Mouse (Mus musculus) forebrain, embryonic 11.5 days (tissue): ENCODE data around the gene Tmbim1. TPM values are rescaled to one million over a fixed set of nuclear protein-coding genes. Genes with fewer than 3 reads are reported as not detected.
"Not testable (repeated sequence)": the region's sequence is repeated elsewhere in the genome, so short reads cannot be mapped to it uniquely, and the experiment has no call there.

ENCODE experiments used
- ATAC-seq: fragments of 200-750 bp; cut with Nextera tagmentation; replicated peaks from 2 replicates; pipeline ENCODE4 v1.8.0; 2017; ENCODE audit warnings: moderate TSS enrichment; ENCODE audit not compliant: low FRiP score
- DNase-seq: peaks from one replicate; pipeline ENCODE4 v3.0.0-alpha.2; 2017; ENCODE audit warnings: low spot score
- H3K27ac ChIP-seq: fragments of 300-500 bp; sonication (generic); 2 replicates; pipeline ENCODE4 v1.5.1; 2014; ENCODE audit warnings: low read depth, low read length
- H3K27me3 ChIP-seq: fragments of 300-500 bp; sonication (generic); 2 replicates; pipeline ENCODE4 v1.6.1; 2014; ENCODE audit warnings: mild to moderate bottlenecking, low read length, mixed read lengths; ENCODE audit not compliant: control insufficient read depth, insufficient read depth
- H3K36me3 ChIP-seq: fragments of 300-500 bp; sonication (generic); 2 replicates; pipeline ENCODE4 v1.6.1; 2014; ENCODE audit warnings: mild to moderate bottlenecking, low read length, moderate library complexity, mixed read lengths; ENCODE audit not compliant: control insufficient read depth, insufficient read depth
- H3K4me1 ChIP-seq: fragments of 300-500 bp; sonication (generic); replicated peaks from 2 replicates; pipeline ENCODE4 v1.6.1; 2014; ENCODE audit warnings: low read length, mixed read lengths; ENCODE audit not compliant: control insufficient read depth, insufficient read depth
- H3K4me2 ChIP-seq: fragments of 300-500 bp; sonication (generic); 2 replicates; pipeline ENCODE4 v1.6.1; 2014; ENCODE audit warnings: low read depth, mild to moderate bottlenecking, low read length, moderate library complexity, mixed read lengths; ENCODE audit not compliant: severe bottlenecking
- H3K4me3 ChIP-seq: fragments of 300-500 bp; sonication (generic); 2 replicates; pipeline ENCODE4 v1.5.1; 2014; ENCODE audit warnings: low read depth, low read length
- H3K9ac ChIP-seq: fragments of 300-500 bp; sonication (generic); 2 replicates; pipeline ENCODE4 v1.6.1; 2014; ENCODE audit warnings: low read length
- H3K9me3 ChIP-seq: fragments of 300-500 bp; sonication (generic); 2 replicates; pipeline ENCODE4 v1.6.1; 2016; ENCODE audit warnings: low read length, mixed read lengths; ENCODE audit not compliant: control insufficient read depth
- WGBS: fragments of 180-500 bp; shearing (Covaris S2); extraction: QIAGEN DNeasy Blood & Tissue Kit; methylation state at CpG from one replicate; pipeline ENCODE4 v1.1.7; 2014; 5-methylcytosine and 5-hydroxymethylcytosine counted together
- polyA plus RNA-seq: library from polyadenylated mRNA; unstranded; fragments of >200 nt; fragmentation: Nextera tagmentation; extraction: Ambion mirVana; gene quantifications from 2 replicates; pipeline ENCODE4 v1.2.1, GENCODE M21; 2014

Tmbim1 gene
- polyA plus RNA-seq, 1 experiment from 2014 or later = 6.9 TPM

GRCm38 (mm10) chr1:74332930-74333329 is 27.5 kb upstream of the Tmbim1 start:
- WGBS = 2% methylated on average over 9 of the region's 9 CpGs
- Histone ChIP-seq H3K27ac (peak overlapping the region; percentile 55; the same call in 1 of the 2 replicates), H3K4me2 (peak overlapping the region; percentile 88), H3K36me3 (no peaks in the 10 kb centered on the region), H3K9ac (peak overlapping the region; percentile 62), H3K9me3 (no peaks in the 10 kb centered on the region), H3K4me1 (peaks cover 6% of the 10 kb centered on the region), H3K4me3 (peak overlapping the region; percentile 45), H3K27me3 (no peaks in the 10 kb centered on the region)
- DNase-seq (no peak), ATAC-seq (0 out of 2 replicates have a peak, but pooled peaks have one; percentile 4)

- Histone ChIP-seq H3K9ac (peak overlapping the region; percentile 62), H3K27me3 (no peaks in the 10 kb centered on the region), H3K27ac (peak overlapping the region; percentile 55; the same call in 1 of the 2 replicates), H3K4me2 (peak overlapping the region; percentile 88), H3K36me3 (no peaks in the 10 kb centered on the region), H3K4me1 (peaks cover 6% of the 10 kb centered on the region), H3K9me3 (no peaks in the 10 kb centered on the region), H3K4me3 (peak overlapping the region; percentile 45)
- WGBS = under 1% methylated on average over 36 of the region's 36 CpGs
- DNase-seq (peak; percentile 99), ATAC-seq (peak; percentile 97)
Measured at GRCm38 (mm10) chr1:74332241-74332763, 26.9 kb upstream of the Tmbim1 start.

DNA sequence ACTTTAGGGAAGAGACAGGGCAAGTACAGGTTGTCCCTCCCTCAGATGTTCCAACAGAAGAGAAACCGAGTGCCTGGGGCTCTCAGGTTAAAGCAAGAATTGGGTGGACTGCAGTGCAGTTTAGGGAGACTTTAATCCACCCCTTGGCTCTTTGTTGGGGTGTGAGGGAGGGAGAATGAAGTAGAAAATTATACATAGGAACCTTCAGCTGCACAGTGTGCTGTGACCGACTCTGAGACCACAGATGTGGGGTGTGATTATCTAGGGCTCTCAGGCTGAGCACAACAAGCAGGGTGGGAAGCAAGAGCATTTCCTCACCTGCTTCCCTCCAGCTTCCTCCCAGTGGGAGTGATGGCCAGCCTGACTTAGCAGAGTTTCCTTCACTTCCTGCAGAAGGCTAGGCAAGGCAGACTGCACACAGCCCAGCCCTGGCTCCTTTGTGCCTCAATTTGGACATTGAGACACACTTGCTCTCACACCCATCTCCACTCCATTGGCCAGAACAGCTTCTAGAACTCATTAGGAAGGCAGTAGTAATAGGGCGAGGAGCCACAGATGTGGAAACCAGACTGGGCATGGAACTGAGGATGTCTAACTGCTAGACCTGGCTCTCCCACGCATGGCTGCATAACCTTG is 25.7 kb upstream of the Tmbim1 start:
- no peak overlapping the region for H3K4me2 ChIP-seq
- no peak for ATAC-seq
- H3K4me1 ChIP-seq = peaks cover 6% of the 10 kb centered on the region
- no peak overlapping the region for H3K9ac ChIP-seq
- H3K27ac ChIP-seq = 0 out of 2 replicates have a peak overlapping the region, but pooled peaks have one; percentile 8
- no peak for DNase-seq
- H3K27me3 ChIP-seq = no peaks in the 10 kb centered on the region
- H3K4me3 ChIP-seq = no peak overlapping the region
- WGBS = 87% methylated on average over 4 of the region's 4 CpGs
- H3K9me3 ChIP-seq = no peaks in the 10 kb centered on the region
- no peaks in the 10 kb centered on the region for H3K36me3 ChIP-seq

- 84% methylated on average over 7 of the region's 7 CpGs for WGBS
- Histone ChIP-seq H3K4me1 (peaks cover 6% of the 10 kb centered on the region), H3K9ac (no peak overlapping the region), H3K9me3 (no peaks in the 10 kb centered on the region), H3K4me2 (no peak overlapping the region), H3K27ac (no peak overlapping the region), H3K4me3 (no peak overlapping the region), H3K27me3 (no peaks in the 10 kb centered on the region), H3K36me3 (no peaks in the 10 kb centered on the region)
- DNase-seq = no peak
- no peak for ATAC-seq
Measured at GRCm38 (mm10) chr1:74329899-74330431, 24.5 kb upstream of the Tmbim1 start.

GRCm38 (mm10) chr1:74326916-74327315 is 21.5 kb upstream of the Tmbim1 start:
- not testable (repeated sequence) for ATAC-seq, DNase-seq, H3K27me3 ChIP-seq, H3K27ac ChIP-seq, H3K9ac ChIP-seq, H3K36me3 ChIP-seq, H3K4me1 ChIP-seq, H3K4me3 ChIP-seq, H3K9me3 ChIP-seq, H3K4me2 ChIP-seq
- WGBS = 64% methylated on average over 2 of the region's 2 CpGs

DNA sequence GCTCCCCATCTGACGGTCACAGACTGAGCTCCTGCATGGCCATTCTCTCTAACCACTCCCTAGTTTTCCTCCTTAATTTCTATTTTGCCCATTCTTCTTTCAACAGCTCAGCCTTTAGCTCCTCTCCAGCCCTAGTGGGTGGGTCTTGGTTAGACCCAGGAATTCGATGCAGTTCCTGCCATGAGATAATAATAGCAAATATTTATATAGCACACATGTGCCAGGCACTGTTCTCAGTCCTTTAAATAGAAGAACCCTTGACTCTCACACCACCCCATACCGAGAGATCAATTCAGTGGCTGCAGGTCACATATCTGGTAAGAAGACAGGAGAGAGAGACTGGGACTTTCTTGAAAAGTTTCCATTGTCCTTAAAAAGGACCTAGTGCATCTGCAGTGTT is 16.0 kb upstream of the Tmbim1 start:
- Histone ChIP-seq H3K9ac (no peak overlapping the region), H3K27me3 (no peaks in the 10 kb centered on the region), H3K36me3 (no peaks in the 10 kb centered on the region), H3K27ac (no peak overlapping the region), H3K4me3 (no peak overlapping the region), H3K4me2 (no peak overlapping the region), H3K9me3 (no peaks in the 10 kb centered on the region), H3K4me1 (no peaks in the 10 kb centered on the region)
- DNase-seq (no peak), ATAC-seq (no peak)
- WGBS = 85% methylated on average over 3 of the region's 3 CpGs

DNA sequence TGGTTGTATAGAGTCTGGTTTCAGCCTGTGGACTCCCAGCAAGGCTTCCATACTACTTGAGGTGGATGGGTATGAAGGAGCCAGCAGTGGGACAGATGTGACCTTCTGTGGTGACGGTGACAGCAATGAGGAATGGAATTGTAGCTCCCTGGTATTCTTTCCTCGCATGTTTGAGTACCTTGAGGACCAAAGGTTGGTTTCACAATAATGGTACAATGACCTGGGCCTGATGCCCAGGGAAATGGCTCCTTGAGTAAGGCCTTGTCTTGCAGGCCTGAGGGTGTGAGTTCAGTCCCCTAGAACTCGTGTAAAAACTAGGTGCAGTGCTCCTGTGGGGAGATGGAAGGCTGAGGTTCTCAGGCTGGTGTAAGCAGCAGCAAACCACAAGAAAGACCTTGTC is 13.3 kb upstream of the Tmbim1 start:
- no peak overlapping the region for H3K27ac ChIP-seq
- no peaks in the 10 kb centered on the region for H3K4me1 ChIP-seq
- ATAC-seq (no peak), DNase-seq (no peak)
- WGBS = 87% methylated on average over 3 of the region's 3 CpGs
- H3K9ac ChIP-seq = no peak overlapping the region
- no peaks in the 10 kb centered on the region for H3K27me3 ChIP-seq
- H3K4me2 ChIP-seq = no peak overlapping the region
- H3K36me3 ChIP-seq = no peaks in the 10 kb centered on the region
- no peak overlapping the region for H3K4me3 ChIP-seq
- no peaks in the 10 kb centered on the region for H3K9me3 ChIP-seq

- Histone ChIP-seq H3K4me3 (no peak overlapping the region), H3K9me3 (no peaks in the 10 kb centered on the region), H3K4me1 (no peaks in the 10 kb centered on the region), H3K27me3 (no peaks in the 10 kb centered on the region), H3K9ac (no peak overlapping the region), H3K4me2 (no peak overlapping the region), H3K27ac (no peak overlapping the region), H3K36me3 (no peaks in the 10 kb centered on the region)
- no peak for DNase-seq
- 92% methylated on average over 4 of the region's 4 CpGs for WGBS
- no peak for ATAC-seq
Measured at GRCm38 (mm10) chr1:74316114-74316827, 10.8 kb upstream of the Tmbim1 start.
